Mouse (Mus musculus) inflammation-experienced regulatory T-cells, adult 16 weeks (primary cell): ENCODE measurements around the gene Pgap2. TPM values are rescaled to one million over a fixed set of nuclear protein-coding genes. Genes with fewer than 3 reads are reported as not detected.

Experiments used
- polyA plus RNA-seq: library from polyadenylated mRNA; unstranded; fragments of 100-300 nt; shearing (Covaris generic); gene quantifications from one replicate; pipeline ENCODE4 v1.2.1, GENCODE M21; 2017

Pgap2 gene
- 52.9 TPM for polyA plus RNA-seq

DNA sequence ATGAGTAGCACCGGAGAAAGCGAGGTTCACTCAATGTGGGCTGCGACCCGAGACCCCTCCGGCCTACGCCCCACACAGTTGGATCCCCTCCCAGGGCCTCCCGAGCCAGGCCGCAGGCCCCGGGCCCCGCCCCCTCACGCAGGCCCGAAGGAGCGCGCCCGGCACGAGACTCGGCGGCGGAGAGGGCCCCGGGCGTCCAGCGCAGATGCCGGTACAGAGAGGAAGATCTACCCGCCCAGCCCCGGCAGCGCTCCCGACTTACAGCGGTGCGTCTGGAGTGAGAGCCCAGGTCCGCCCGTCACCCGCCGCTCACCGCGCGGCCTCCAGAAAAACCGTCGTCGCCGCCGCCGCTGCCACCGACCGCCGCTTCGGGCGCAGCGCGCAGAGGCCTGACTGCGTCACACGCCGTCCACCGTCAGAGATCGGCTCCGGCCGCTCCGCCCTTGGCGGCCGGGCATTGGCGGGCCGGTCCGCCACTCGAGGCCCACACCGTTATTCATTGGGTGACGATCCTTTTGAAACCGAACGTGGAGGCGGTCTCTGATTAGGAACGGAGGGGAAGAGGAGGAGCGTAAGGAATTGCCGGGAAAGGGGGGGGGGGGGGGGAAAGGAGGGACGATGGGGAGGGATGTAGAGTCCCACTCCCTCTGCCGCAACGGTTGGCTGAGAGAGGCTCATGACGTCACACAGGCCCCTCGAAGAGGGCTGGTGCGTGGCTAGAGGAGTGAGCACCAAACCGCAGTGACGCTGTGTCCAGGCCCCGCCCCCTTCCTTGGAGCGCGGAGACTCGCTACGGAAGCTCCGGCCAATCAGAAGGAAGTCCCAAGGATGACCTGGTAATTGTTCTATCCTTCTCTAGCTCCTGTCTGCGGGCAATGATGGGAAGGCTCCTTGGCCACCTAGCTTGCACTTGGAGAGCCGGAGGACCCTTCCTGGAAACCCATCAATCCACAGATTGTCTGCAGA is at the start of gene Pgap2, which contains the start of gene Nup98:
Gene Pgap2 (plus strand): TSS at position 453 of the 966 bp plus-strand sequence.
Gene Nup98 (minus strand): TSS at position 421 of the 966 bp plus-strand sequence.

DNA sequence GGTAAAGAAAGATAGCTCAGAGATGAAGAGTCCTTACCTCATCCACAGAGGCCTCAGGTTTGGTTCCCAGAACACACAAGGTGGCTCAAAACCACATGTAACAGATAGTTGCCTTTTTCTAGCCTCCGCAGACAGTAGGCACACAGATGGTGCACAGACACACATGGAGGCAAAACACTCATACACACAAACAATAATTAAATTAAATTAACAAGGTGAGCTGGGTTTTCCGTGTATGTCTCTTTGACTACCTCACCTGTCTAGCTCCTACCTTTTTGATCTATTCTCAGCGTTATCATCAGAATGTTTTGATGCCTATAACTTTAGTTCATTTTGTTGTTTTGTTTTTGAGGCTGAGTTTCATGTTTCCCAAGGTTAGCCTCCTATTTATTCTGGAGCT is 45.9 kb downstream of the Pgap2 start, which contains the start of gene Rhog:
Gene Rhog (minus strand): TSS at position 101 of the 400 bp plus-strand sequence.

DNA sequence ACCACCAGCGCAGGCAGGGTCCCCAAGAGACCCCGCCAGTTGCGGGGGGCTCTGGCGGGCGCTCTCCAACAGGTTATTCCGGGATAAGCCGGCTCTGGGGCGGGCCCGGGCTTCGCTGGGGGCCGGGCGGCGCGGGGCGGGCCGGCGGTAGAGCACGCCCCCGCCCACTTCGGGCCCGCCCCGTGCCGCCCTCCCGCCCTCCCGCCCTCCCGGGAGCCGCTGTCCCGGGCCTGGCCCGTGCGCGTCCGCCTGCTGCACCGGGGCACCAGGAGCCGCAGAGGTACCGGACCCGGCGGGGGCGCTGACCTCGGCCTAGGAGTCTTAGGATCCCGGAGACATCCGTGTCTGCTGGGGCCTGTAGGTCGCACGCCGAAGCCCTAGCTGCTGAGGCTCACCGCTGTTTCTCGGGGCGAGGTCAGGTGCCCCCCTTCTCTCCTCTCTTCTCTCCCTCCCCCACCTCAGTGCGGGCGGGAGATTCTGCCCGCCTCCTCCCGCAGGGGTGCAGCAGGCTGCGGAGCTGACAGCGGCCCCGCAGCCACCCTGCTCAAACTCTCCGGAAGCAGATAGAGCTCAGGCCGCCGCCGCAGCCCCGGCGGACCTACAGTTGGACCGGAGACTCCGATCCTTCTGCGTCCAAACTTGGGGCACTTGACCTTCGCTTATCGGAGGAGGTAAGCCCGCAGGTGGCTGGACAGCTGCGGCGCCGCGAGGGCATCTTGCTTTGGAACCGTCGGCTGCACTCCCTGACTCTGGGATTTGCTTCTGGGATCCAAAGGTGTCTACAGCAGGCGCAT is 57.8 kb downstream of the Pgap2 start, which contains the start of gene Stim1:
Gene Stim1 (plus strand): TSS at position 206 of the 794 bp plus-strand sequence.

Other genes starting within 250 kb of the Pgap2 start
- gene Il18bp, start 191.5 kb upstream of the Pgap2 start, polyA plus RNA-seq: 5.4 TPM
- gene Rnf121, start 144.7 kb upstream of the Pgap2 start, polyA plus RNA-seq: 27.4 TPM
- gene Xndc1, start 144.7 kb upstream of the Pgap2 start, polyA plus RNA-seq: 28.8 TPM
- 1.5 TPM for gene Xntrpc, start 144.5 kb upstream of the Pgap2 start, polyA plus RNA-seq
- 0.15 TPM for gene Trpc2, start 127.1 kb upstream of the Pgap2 start, polyA plus RNA-seq
- not detected for gene Art1, start 108.5 kb upstream of the Pgap2 start, polyA plus RNA-seq
- gene Art5, start 100.7 kb upstream of the Pgap2 start, polyA plus RNA-seq: 1.4 TPM
- not detected for gene Chrna10, start 93.4 kb upstream of the Pgap2 start, polyA plus RNA-seq
- gene Nup98, start within 50 bp of the Pgap2 start, polyA plus RNA-seq: 34.6 TPM
- 303 TPM for gene Rhog, start 45.8 kb downstream of the Pgap2 start, polyA plus RNA-seq
- 104 TPM for gene Stim1, start 57.6 kb downstream of the Pgap2 start, polyA plus RNA-seq
- 61.1 TPM for gene Rrm1, start 231.5 kb downstream of the Pgap2 start, polyA plus RNA-seq